Mouse (Mus musculus) CH12.LX (cell line): ENCODE data around the gene Prph2. TPM values are rescaled to one million over a fixed set of nuclear protein-coding genes. Genes with fewer than 3 reads are reported as not detected.

Experiments
- DNase-seq: peaks from one replicate; pipeline ENCODE4 v3.0.0-alpha.2; 2013; ENCODE audit errors: extremely low read depth
- H3K27ac ChIP-seq: 2 replicates; pipeline ENCODE4 v1.5.1; 2012; ENCODE audit warnings: low read depth, mild to moderate bottlenecking, control low read depth, moderate library complexity; ENCODE audit not compliant: insufficient read depth
- H3K27me3 ChIP-seq: replicated peaks from 2 replicates; pipeline ENCODE3; 2012; ENCODE audit warnings: inconsistent platforms
- H3K36me3 ChIP-seq, 2 experiments: replicated peaks in 1 of 2; 2 replicates each; pipeline versions ENCODE3 to v1.6.1; 2012; ENCODE audit warnings: inconsistent platforms in 1 of 2, low read length in 1 of 2, mild to moderate bottlenecking in 1 of 2, mixed read lengths in 1 of 2, moderate library complexity in 1 of 2; ENCODE audit not compliant: control insufficient read depth in 1 of 2, insufficient read depth in 1 of 2
- H3K4me1 ChIP-seq, 2 experiments: 2 replicates each; pipeline ENCODE4 v1.6.1; 2012; ENCODE audit warnings: inconsistent platforms in 1 of 2, moderate library complexity in 1 of 2; ENCODE audit not compliant: insufficient read depth in 2 of 2, control insufficient read depth in 1 of 2
- H3K4me2 ChIP-seq: 2 replicates; pipeline ENCODE4 v1.6.1; 2012; ENCODE audit warnings: low read depth, mild to moderate bottlenecking, control low read depth; ENCODE audit not compliant: poor library complexity, insufficient read depth, severe bottlenecking
- H3K4me3 ChIP-seq, 3 experiments: fragments of 150-350 bp in 1 of 3; sonication (generic) in 1 of 3; replicated peaks in 1 of 3; 2 replicates each; pipeline versions ENCODE3 to v1.5.1; 2011 to 2012; ENCODE audit warnings: low read depth in 2 of 3, low read length in 2 of 3, mild to moderate bottlenecking in 2 of 3, moderate library complexity in 2 of 3, control low read depth in 1 of 3, improper control_type of control experiment in 1 of 3, inconsistent platforms in 1 of 3, mixed read lengths in 1 of 3; ENCODE audit not compliant: poor library complexity in 1 of 3
- H3K79me2 ChIP-seq: replicated peaks from 2 replicates; pipeline ENCODE4 v1.6.1; 2012; ENCODE audit warnings: mild to moderate bottlenecking, moderate library complexity; ENCODE audit not compliant: control insufficient read depth, poor library complexity, insufficient read depth, severe bottlenecking; ENCODE audit errors: extremely low read depth
- H3K9ac ChIP-seq: 2 replicates; pipeline ENCODE4 v1.6.1; 2012; ENCODE audit warnings: low read depth, mild to moderate bottlenecking, control low read depth, moderate library complexity; ENCODE audit not compliant: insufficient read depth
- H3K9me3 ChIP-seq: replicated peaks from 2 replicates; pipeline ENCODE3; 2012; ENCODE audit warnings: low read length, inconsistent platforms, mixed read lengths
- BHLHE40 ChIP-seq: IDR thresholded peaks from 2 replicates; pipeline ENCODE4 v1.6.1; 2011; ENCODE audit warnings: mild to moderate bottlenecking, low read depth, low read length, improper control_type of control experiment
- CHD1 ChIP-seq: IDR thresholded peaks from 2 replicates; pipeline ENCODE4 v1.6.1; 2012; ENCODE audit warnings: low read depth, low read length, improper control_type of control experiment, inconsistent platforms
- CHD2 ChIP-seq: IDR thresholded peaks from 2 replicates; pipeline ENCODE4 v1.6.1; 2011; ENCODE audit warnings: low read length, improper control_type of control experiment
- CTCF ChIP-seq, 2 experiments: IDR thresholded peaks in 1 of 2; conservative IDR thresholded peaks in 1 of 2; 2 replicates each; pipeline ENCODE4 v1.5.1; 2011 to 2012; ENCODE audit warnings: low read depth in 2 of 2, low read length in 2 of 2, improper control_type of control experiment in 1 of 2, inconsistent platforms in 1 of 2, mild to moderate bottlenecking in 1 of 2, moderate library complexity in 1 of 2
- ELF1 ChIP-seq: IDR thresholded peaks from 2 replicates; pipeline ENCODE4 v1.6.1; 2014; ENCODE audit warnings: low read depth, mild to moderate bottlenecking, inconsistent platforms, low read length, improper control_type of control experiment
- EP300 ChIP-seq: IDR thresholded peaks from 2 replicates; pipeline ENCODE4 v1.6.1; 2011; ENCODE audit warnings: low read length, improper control_type of control experiment
- HCFC1 ChIP-seq: IDR thresholded peaks from 2 replicates; pipeline ENCODE4 v1.6.1; 2012; ENCODE audit warnings: low read depth, mild to moderate bottlenecking, inconsistent platforms, low read length, improper control_type of control experiment
- JUN ChIP-seq: IDR thresholded peaks from 2 replicates; pipeline ENCODE4 v1.6.1; 2011; ENCODE audit warnings: low read depth, mild to moderate bottlenecking, low read length, improper control_type of control experiment, moderate library complexity; ENCODE audit not compliant: insufficient read depth
- JUND ChIP-seq: conservative IDR thresholded peaks from 2 replicates; pipeline ENCODE4 v1.6.1; 2011; ENCODE audit warnings: low read depth, low read length, improper control_type of control experiment
- MAX ChIP-seq: IDR thresholded peaks from 2 replicates; pipeline ENCODE4 v1.6.1; 2011; ENCODE audit warnings: low read length, improper control_type of control experiment
- MAZ ChIP-seq: IDR thresholded peaks from 2 replicates; pipeline ENCODE4 v1.6.1; 2012; ENCODE audit warnings: low read depth, mild to moderate bottlenecking, inconsistent platforms, low read length, improper control_type of control experiment, moderate library complexity
- MXI1 ChIP-seq: IDR thresholded peaks from 2 replicates; pipeline ENCODE4 v1.6.1; 2011; ENCODE audit warnings: mild to moderate bottlenecking, low read depth, low read length, improper control_type of control experiment
- MYC ChIP-seq: IDR thresholded peaks from 2 replicates; pipeline ENCODE4 v1.6.1; 2011; ENCODE audit warnings: low read depth, mild to moderate bottlenecking, improper control_type of control experiment, low read length
- NRF1 ChIP-seq: IDR thresholded peaks from 2 replicates; pipeline ENCODE4 v1.6.1; 2014; ENCODE audit warnings: low read depth, mild to moderate bottlenecking, inconsistent platforms, low read length, improper control_type of control experiment, moderate library complexity
- PAX5 ChIP-seq: IDR thresholded peaks from 2 replicates; pipeline ENCODE4 v1.6.1; 2012; ENCODE audit warnings: low read length, inconsistent platforms, mixed read lengths
- POLR2A ChIP-seq: IDR thresholded peaks from 2 replicates; pipeline ENCODE4 v1.6.1; 2011; ENCODE audit warnings: low read depth, mild to moderate bottlenecking, improper control_type of control experiment, low read length
- RCOR1 ChIP-seq: conservative IDR thresholded peaks from 2 replicates; pipeline ENCODE4 v1.6.1; 2012; ENCODE audit warnings: low read depth, mild to moderate bottlenecking, inconsistent platforms, low read length, improper control_type of control experiment
- SIN3A ChIP-seq: IDR thresholded peaks from 2 replicates; pipeline ENCODE4 v1.6.1; 2012; ENCODE audit warnings: low read length, improper control_type of control experiment, inconsistent platforms
- SMC3 ChIP-seq: IDR thresholded peaks from 2 replicates; pipeline ENCODE4 v1.6.1; 2011; ENCODE audit warnings: low read depth, low read length, improper control_type of control experiment
- UBTF ChIP-seq: IDR thresholded peaks from 2 replicates; pipeline ENCODE4 v1.6.1; 2012; ENCODE audit warnings: low read depth, mild to moderate bottlenecking, inconsistent platforms, low read length, improper control_type of control experiment, moderate library complexity
- ZC3H11A ChIP-seq: IDR thresholded peaks from 2 replicates; pipeline ENCODE4 v1.6.1; 2012; ENCODE audit warnings: low read depth, mild to moderate bottlenecking, inconsistent platforms, low read length, improper control_type of control experiment
- ZKSCAN1 ChIP-seq: IDR thresholded peaks from 2 replicates; pipeline ENCODE4 v1.6.1; 2012; ENCODE audit warnings: low read depth, inconsistent platforms, low read length, improper control_type of control experiment, borderline replicate concordance
- ZMIZ1 ChIP-seq: IDR thresholded peaks from 2 replicates; pipeline ENCODE4 v1.6.1; 2012; ENCODE audit warnings: low read depth, mild to moderate bottlenecking, inconsistent platforms, low read length, improper control_type of control experiment
- dilution Hi-C: fragments of 300-500 bp; cut with MboI; formaldehyde crosslinking; loops from 2 replicates; pipeline ENCODE4 v1.14.3; 2020; ENCODE audit warnings: low sequenced_read_pairs; ENCODE audit not compliant: extremely low pct_unique_long_range_greater_than_20kb, extremely low pct_ligation_motif_present
- in situ Hi-C: fragments of 300-500 bp; cut with MboI; formaldehyde crosslinking; loops from 3 replicates; pipeline ENCODE4 v1.14.3; 2019; ENCODE audit warnings: low sequenced_read_pairs, low pct_ligation_motif_present, low pct_unique_long_range_greater_than_20kb, mixed read lengths
- polyA plus RNA-seq: library from polyadenylated mRNA; unstranded; fragments of >175 nt; gene quantifications from 2 replicates; pipeline ENCODE4 v1.2.1, GENCODE M21; 2012; ENCODE audit warnings: low read depth; ENCODE audit not compliant: insufficient read length
- total RNA-seq, 2 experiments: library from RNA; depleted of rRNA; stranded (reverse); fragments of 300-350 nt in 1 of 2; fragments of >200 nt in 1 of 2; gene quantifications; 2 replicates each; pipeline ENCODE4 v1.2.3; 2012 to 2014

The Prph2 gene
- total and polyA plus RNA-seq, 3 experiments = not detected

GRCm38 (mm10) chr17:46942421-46942820 is 32.2 kb downstream of the Prph2 start:
- no peak overlapping the region for H3K4me3 ChIP-seq
- no peak overlapping the region for H3K9ac ChIP-seq
- no peak for DNase-seq
- TF ChIP-seq ZMIZ1 (no peak), PAX5 (no peak), ZKSCAN1 (no peak), HCFC1 (no peak), CHD1 (no peak), RCOR1 (no peak), MAZ (no peak), ZC3H11A (no peak), JUND (no peak), MXI1 (no peak), EP300 (no peak), POLR2A (no peak), CTCF (conservative IDR thresholded peaks at IDR 0.05 in 1 of 2, IDR thresholded peaks at IDR 0.05 in 1 of 2; ENCODE audit: low read depth in 2 of 2, low read length in 2 of 2) (no peak), MAX (no peak), MYC (no peak), JUN (no peak)
- H3K79me2 ChIP-seq = no peaks in the 10 kb centered on the region
- peaks cover 86 to 98% of the 10 kb centered on the region in 2 experiments for H3K36me3 ChIP-seq
- H3K4me1 ChIP-seq = no peaks in the 10 kb centered on the region
- in situ Hi-C loops (no loop called here), dilution Hi-C loops (no loop called here)
- no peaks in the 10 kb centered on the region for H3K9me3 ChIP-seq
- H3K27me3 ChIP-seq = no peaks in the 10 kb centered on the region
- H3K27ac ChIP-seq = no peak overlapping the region
- no peak overlapping the region for H3K4me2 ChIP-seq

GRCm38 (mm10) chr17:46946276-46946675 is 36.0 kb downstream of the Prph2 start:
- H3K4me3 ChIP-seq = no peak overlapping the region
- H3K36me3 ChIP-seq = peaks cover 77 to 85% of the 10 kb centered on the region in 2 experiments
- TF ChIP-seq UBTF = no peak
- TF ChIP-seq POLR2A = no peak
- TF ChIP-seq SMC3 = no peak
- TF ChIP-seq NRF1 = no peak
- TF ChIP-seq CHD2 = no peak
- no peak for TF ChIP-seq ZKSCAN1
- TF ChIP-seq EP300 = no peak
- TF ChIP-seq ELF1 = no peak
- TF ChIP-seq RCOR1 = no peak
- TF ChIP-seq BHLHE40 = no peak
- no peak for TF ChIP-seq ZMIZ1
- no peak for TF ChIP-seq JUND
- TF ChIP-seq SIN3A = no peak

More at GRCm38 (mm10) chr17:46946276-46946675, 36.0 kb downstream of the Prph2 start:
- in situ Hi-C loops = no loop called here
- H3K79me2 ChIP-seq = no peaks in the 10 kb centered on the region
- H3K4me1 ChIP-seq = no peaks in the 10 kb centered on the region
- no peak overlapping the region for H3K9ac ChIP-seq
- H3K9me3 ChIP-seq = no peaks in the 10 kb centered on the region
- dilution Hi-C loops = no loop called here
- no peak for DNase-seq
- H3K4me2 ChIP-seq = no peak overlapping the region
- H3K27ac ChIP-seq = no peak overlapping the region
- H3K27me3 ChIP-seq = no peaks in the 10 kb centered on the region
